In the genomic region with DNA sequence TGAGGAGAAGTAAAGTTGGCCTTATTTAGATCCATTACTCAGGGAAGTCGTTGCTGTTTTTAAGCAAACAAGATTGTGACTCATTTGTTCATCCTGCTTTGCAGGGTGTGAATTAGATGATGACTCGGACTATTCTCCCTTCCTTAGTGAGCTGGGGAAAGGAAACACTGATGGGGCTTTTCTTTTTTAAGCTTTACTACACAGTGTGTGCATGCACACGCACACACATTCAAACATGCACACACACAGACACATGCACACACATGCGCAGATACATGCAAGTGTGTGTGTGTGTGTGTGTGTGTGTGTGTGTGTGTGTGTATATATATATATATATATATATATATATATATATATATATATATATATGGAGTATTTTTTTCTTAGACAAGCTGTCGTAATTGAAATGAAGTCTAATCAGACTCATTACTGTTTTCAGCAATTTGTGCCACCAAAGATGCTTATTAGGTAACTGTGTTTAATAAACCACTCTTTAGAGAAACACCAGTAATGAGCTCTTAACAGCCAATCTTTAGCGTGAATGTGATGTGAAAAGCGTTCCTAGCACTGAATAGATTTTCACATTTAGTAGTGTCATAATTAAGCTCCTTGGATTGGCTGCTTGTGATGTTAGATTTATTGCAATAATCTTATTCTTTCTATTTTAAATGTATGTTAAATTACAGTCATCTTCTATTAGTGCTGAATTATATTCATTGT, we compare ENCODE assay signal across 26 mouse cellular contexts.
"Had no signal": no experiment of that assay in that cellular context is flagged by ENCODE, and none has a peak within 500 bp of the region (broad histone marks: within the 10 kb centered on the region; RNA-seq: fewer than 3 reads in every experiment).

No protein-coding gene starts in this region.

- H3K36me3 ChIP-seq: heart, embryonic 13.5 days; heart, embryonic 15.5 days; intestine, embryonic 15.5 days; limb, embryonic 13.5 days; limb, embryonic 15.5 days; liver, embryonic 12.5 days had no signal

- ATAC-seq: hindbrain, embryonic 16.5 days; inflammation-experienced regulatory T-cells, adult 6 months; intestine, embryonic 15.5 days; intestine, postnatal 0 days; liver, embryonic 12.5 days had no signal

- H3K9ac ChIP-seq: heart, embryonic 13.5 days; heart, embryonic 15.5 days; hindbrain, embryonic 14.5 days; intestine, embryonic 15.5 days; limb, embryonic 13.5 days; limb, embryonic 15.5 days; liver, embryonic 12.5 days; liver, embryonic 14.5 days had no signal

- DNase-seq: gastrocnemius, postnatal 10 days; gastrocnemius, postnatal 25 days; heart, adult 11 months; heart, adult 2 months; heart, postnatal 14 days; heart, postnatal 36 days; kidney, adult 18-20 months; kidney, adult 8-10 months; kidney, postnatal 14 days; kidney, postnatal 36 days; layer of hippocampus, adult 9-11 months; layer of hippocampus, postnatal 36 days; left cerebral cortex, postnatal 4 days; lung, adult 18-20 months had no signal

- H3K4me3 ChIP-seq: heart, adult 2 months; heart, embryonic 13.5 days; heart, embryonic 15.5 days; intestine, embryonic 15.5 days; limb, embryonic 13.5 days; limb, embryonic 15.5 days; liver, embryonic 12.5 days had no signal

- H3K9me3 ChIP-seq: heart, embryonic 13.5 days; heart, embryonic 15.5 days; intestine, embryonic 15.5 days; limb, embryonic 13.5 days; limb, embryonic 15.5 days; liver, embryonic 12.5 days had no signal

- H3K4me1 ChIP-seq: intestine, embryonic 15.5 days; limb, embryonic 15.5 days; liver, embryonic 12.5 days had no signal

- H3K27me3 ChIP-seq: heart, embryonic 13.5 days; heart, embryonic 15.5 days; intestine, embryonic 15.5 days; limb, embryonic 13.5 days; limb, embryonic 15.5 days; liver, embryonic 12.5 days had no signal

- H3K27ac ChIP-seq: heart, adult 2 months; heart, embryonic 13.5 days; heart, embryonic 15.5 days; hindbrain, embryonic 14.5 days; intestine, embryonic 15.5 days; limb, embryonic 13.5 days; limb, embryonic 15.5 days; liver, embryonic 12.5 days; liver, embryonic 14.5 days had no signal

- H3K4me2 ChIP-seq: heart, embryonic 11.5 days; heart, embryonic 13.5 days; heart, embryonic 15.5 days; hindbrain, embryonic 14.5 days; intestine, embryonic 15.5 days; limb, embryonic 13.5 days; limb, embryonic 15.5 days; liver, embryonic 12.5 days had no signal
